Mouse (Mus musculus) spleen, adult 2 months (tissue): ENCODE results near the gene Slc16a12.

Source experiments
- CTCF ChIP-seq: fragments of 200-500 bp; IDR thresholded peaks from 2 replicates; pipeline ENCODE4 v1.5.1; 2011; ENCODE audit warnings: mild to moderate bottlenecking, inconsistent platforms; ENCODE audit not compliant: insufficient read depth, insufficient read length, insufficient replicate concordance; ENCODE audit errors: extremely low read depth
- POLR2A ChIP-seq: fragments of 200-500 bp; IDR thresholded peaks from 2 replicates; pipeline ENCODE4 v1.6.1; 2011; ENCODE audit warnings: low read depth, low read length, inconsistent platforms

DNA sequence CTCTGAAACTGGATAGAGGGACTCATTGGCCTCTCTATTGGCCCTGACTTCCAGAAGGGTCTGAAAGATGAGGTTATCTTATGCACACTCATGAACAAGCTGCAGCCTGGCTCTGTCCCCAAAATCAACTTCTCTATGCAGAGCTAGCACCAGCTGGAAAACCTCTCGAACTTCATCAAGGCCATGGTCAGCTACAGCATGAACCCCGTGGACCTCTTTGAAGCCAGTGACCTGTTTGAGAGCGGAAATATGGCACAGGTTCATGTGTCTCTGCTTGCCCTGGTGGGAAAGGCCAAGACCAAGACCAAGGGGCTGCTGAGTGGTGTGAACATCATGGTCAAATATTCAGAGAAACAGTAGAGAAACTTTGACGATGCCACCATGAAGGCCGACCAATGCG lies 123.3 kb downstream of the Slc16a12 start:
- no peak for TF ChIP-seq POLR2A
- no peak for TF ChIP-seq CTCF
